Mouse (Mus musculus): ENCODE data around the gene Gm7029. TPM values are rescaled to one million over a fixed set of nuclear protein-coding genes. Genes with fewer than 3 reads are reported as not detected.
"Not testable (repeated sequence)": the region's sequence is repeated elsewhere in the genome, so short reads cannot be mapped to it uniquely, and the experiment has no call there.

The Gm7029 gene
- total RNA-seq, 2 experiments from 2014 or later: not detected

- intact Hi-C loops (cut with DNase I): no loop called here
Measured at GRCm38 (mm10) chr17:33890533-33891059, 17.0 kb downstream of the Gm7029 start, which contains the start of gene Kifc1. Kifc1 (minus strand) TSS chr17:33890661.

GRCm38 (mm10) chr17:33891357-33891756 is 17.7 kb downstream of the Gm7029 start:
- intact Hi-C loops (cut with DNase I): no loop called here
- DNase-seq (ENCODE audit: low spot score): no peak

More at GRCm38 (mm10) chr17:33890533-33891059, 17.0 kb downstream of the Gm7029 start, which contains the start of gene Kifc1:
- DNase-seq (ENCODE audit: low spot score): peak; percentile 99

- intact Hi-C loops (cut with DNase I); DNase-seq (ENCODE audit: low spot score): not testable (repeated sequence)
Measured at GRCm38 (mm10) chr17:33891892-33892291, 18.3 kb downstream of the Gm7029 start.

GRCm38 (mm10) chr17:33892429-33892828 is 18.8 kb downstream of the Gm7029 start:
- DNase-seq (ENCODE audit: low spot score): no peak
- intact Hi-C loops (cut with DNase I): no loop called here

- DNase-seq (ENCODE audit: low spot score); intact Hi-C loops (cut with DNase I): not testable (repeated sequence)
Measured at GRCm38 (mm10) chr17:33893011-33893410, 19.4 kb downstream of the Gm7029 start.

GRCm38 (mm10) chr17:33897114-33897794 is 23.6 kb downstream of the Gm7029 start:
- intact Hi-C loops (cut with DNase I): loop anchor here (2.0 kb wide), 1 partner anchor 24 kb away; no protein-coding TSS in a partner anchor

GRCm38 (mm10) chr17:33898193-33898592 is 24.6 kb downstream of the Gm7029 start:
- DNase-seq (ENCODE audit: low spot score); intact Hi-C loops (cut with DNase I): not testable (repeated sequence)

More at GRCm38 (mm10) chr17:33897114-33897794, 23.6 kb downstream of the Gm7029 start:
- no peak for DNase-seq (ENCODE audit: low spot score)

- intact Hi-C loops (cut with DNase I): no loop called here
- DNase-seq (ENCODE audit: low spot score): no peak
Measured at GRCm38 (mm10) chr17:33899642-33900041, 26.0 kb downstream of the Gm7029 start.

- no peak for DNase-seq (ENCODE audit: low spot score)
- intact Hi-C loops (cut with DNase I): no loop called here
Measured at GRCm38 (mm10) chr17:33900281-33900988, 26.8 kb downstream of the Gm7029 start.

- no peak for DNase-seq (ENCODE audit: low spot score)
- intact Hi-C loops (cut with DNase I): no loop called here
Measured at GRCm38 (mm10) chr17:33900989-33901314, 27.3 kb downstream of the Gm7029 start.

- DNase-seq (ENCODE audit: low spot score): no peak
- intact Hi-C loops (cut with DNase I): no loop called here
Measured at GRCm38 (mm10) chr17:33901653-33902052, 28.0 kb downstream of the Gm7029 start.

GRCm38 (mm10) chr17:33902079-33902478 is 28.4 kb downstream of the Gm7029 start:
- intact Hi-C loops (cut with DNase I): no loop called here
- DNase-seq (ENCODE audit: low spot score): no peak

- intact Hi-C loops (cut with DNase I): no loop called here
- DNase-seq (ENCODE audit: low spot score): no peak
Measured at GRCm38 (mm10) chr17:33902491-33902890, 28.9 kb downstream of the Gm7029 start.

GRCm38 (mm10) chr17:33903911-33904651 is 30.4 kb downstream of the Gm7029 start:
- DNase-seq (ENCODE audit: low spot score); intact Hi-C loops (cut with DNase I): not testable (repeated sequence)

GRCm38 (mm10) chr17:33904835-33905234 is 31.2 kb downstream of the Gm7029 start, which contains the start of gene Platr17:
Platr17 (plus strand) TSS chr17:33905135.
- intact Hi-C loops (cut with DNase I); DNase-seq (ENCODE audit: low spot score): not testable (repeated sequence)

- intact Hi-C loops (cut with DNase I): no loop called here
- DNase-seq (ENCODE audit: low spot score): no peak
Measured at GRCm38 (mm10) chr17:33908331-33909076, 34.9 kb downstream of the Gm7029 start.

GRCm38 (mm10) chr17:33909077-33909868 is 35.6 kb downstream of the Gm7029 start, which contains the start of gene Daxx:
Daxx (plus strand) TSS chr17:33909414.
- DNase-seq (ENCODE audit: low spot score): peak; percentile 98
- intact Hi-C loops (cut with DNase I): no loop called here

GRCm38 (mm10) chr17:33909869-33910250 is 36.2 kb downstream of the Gm7029 start:
- intact Hi-C loops (cut with DNase I): no loop called here
- peak; percentile 35 for DNase-seq (ENCODE audit: low spot score)
